Mouse (Mus musculus): ENCODE results near the gene Galntl6. TPM values are rescaled to one million over a fixed set of nuclear protein-coding genes. Genes with fewer than 3 reads are reported as not detected.

Gene Galntl6
- polyA plus RNA-seq, 1 experiment from 2014 or later: 0.06 TPM

GRCm38 (mm10) chr8:57793455-57793854 lies 1119.0 kb downstream of the Galntl6 start:
- Histone ChIP-seq H3K27me3 (replicated peaks; ENCODE audit: insufficient read depth, low read length) (no peaks in the 10 kb centered on the region), H3K9ac (replicated peaks; ENCODE audit: low read depth) (no peak overlapping the region), H3K27ac (ENCODE audit: low read length) (no peak overlapping the region), H3K4me2 (replicated peaks; ENCODE audit: low read depth, low read length) (no peak overlapping the region), H3K4me3 (ENCODE audit: low read depth, low read length) (no peak overlapping the region), H3K9me3 (ENCODE audit: low read length) (no peaks in the 10 kb centered on the region), H3K36me3 (ENCODE audit: insufficient read depth, low read length) (no peaks in the 10 kb centered on the region), H3K4me1 (ENCODE audit: insufficient read depth, low read depth, low read length) (no peaks in the 10 kb centered on the region)
- TF ChIP-seq CTCF (IDR thresholded peaks at IDR 0.05) (0 out of 2 replicates have a peak, but pooled peaks have one; percentile 12), EP300 (IDR thresholded peaks at IDR 0.05) (no peak)
- 52% methylated on average over 4 of the region's 4 CpGs for WGBS
- ATAC-seq (no peak), DNase-seq (ENCODE audit: low spot score) (no peak)

GRCm38 (mm10) chr8:57792246-57792645 lies 1120.2 kb downstream of the Galntl6 start:
- ATAC-seq: no peak
- Histone ChIP-seq H3K9me3 (ENCODE audit: low read length) (no peaks in the 10 kb centered on the region), H3K9ac (replicated peaks; ENCODE audit: low read depth) (no peak overlapping the region), H3K27ac (ENCODE audit: low read length) (no peak overlapping the region), H3K27me3 (replicated peaks; ENCODE audit: insufficient read depth, low read length) (no peaks in the 10 kb centered on the region), H3K4me1 (ENCODE audit: insufficient read depth, low read depth, low read length) (no peaks in the 10 kb centered on the region), H3K4me3 (ENCODE audit: low read depth, low read length) (no peak overlapping the region), H3K4me2 (replicated peaks; ENCODE audit: low read depth, low read length) (no peak overlapping the region), H3K36me3 (ENCODE audit: insufficient read depth, low read length) (no peaks in the 10 kb centered on the region)
- TF ChIP-seq CTCF (IDR thresholded peaks at IDR 0.05) (no peak), EP300 (IDR thresholded peaks at IDR 0.05) (no peak)
- 75% methylated on average over 7 of the region's 7 CpGs for WGBS
- DNase-seq (ENCODE audit: low spot score): no peak

GRCm38 (mm10) chr8:57791309-57791721 lies 1121.1 kb downstream of the Galntl6 start:
- WGBS: 30% methylated on average over 5 of the region's 5 CpGs
- ATAC-seq: no peak; the same call in 1 of the 2 replicates
- H3K27me3 ChIP-seq (replicated peaks; ENCODE audit: insufficient read depth, low read length): no peaks in the 10 kb centered on the region
- H3K4me1 ChIP-seq (ENCODE audit: insufficient read depth, low read depth, low read length): no peaks in the 10 kb centered on the region
- H3K9ac ChIP-seq (replicated peaks; ENCODE audit: low read depth): no peak overlapping the region
- no peak for TF ChIP-seq EP300 (IDR thresholded peaks at IDR 0.05)
- TF ChIP-seq CTCF (IDR thresholded peaks at IDR 0.05): peak; percentile 68
- H3K4me2 ChIP-seq (replicated peaks; ENCODE audit: low read depth, low read length): no peak overlapping the region
- peak; percentile 66 for DNase-seq (ENCODE audit: low spot score)
- no peaks in the 10 kb centered on the region for H3K9me3 ChIP-seq (ENCODE audit: low read length)
- no peaks in the 10 kb centered on the region for H3K36me3 ChIP-seq (ENCODE audit: insufficient read depth, low read length)
- H3K27ac ChIP-seq (ENCODE audit: low read length): no peak overlapping the region
- no peak overlapping the region for H3K4me3 ChIP-seq (ENCODE audit: low read depth, low read length)

GRCm38 (mm10) chr8:57779551-57779950 lies 1132.9 kb downstream of the Galntl6 start:
- Histone ChIP-seq H3K4me3 (ENCODE audit: low read depth, low read length) (no peak overlapping the region), H3K9ac (replicated peaks; ENCODE audit: low read depth) (no peak overlapping the region), H3K27ac (ENCODE audit: low read length) (no peak overlapping the region), H3K27me3 (replicated peaks; ENCODE audit: insufficient read depth, low read length) (no peaks in the 10 kb centered on the region), H3K4me1 (ENCODE audit: insufficient read depth, low read depth, low read length) (no peaks in the 10 kb centered on the region), H3K36me3 (ENCODE audit: insufficient read depth, low read length) (no peaks in the 10 kb centered on the region), H3K9me3 (ENCODE audit: low read length) (no peaks in the 10 kb centered on the region), H3K4me2 (replicated peaks; ENCODE audit: low read depth, low read length) (no peak overlapping the region)
- no peak for TF ChIP-seq CTCF (IDR thresholded peaks at IDR 0.05)
- no peak for TF ChIP-seq EP300 (IDR thresholded peaks at IDR 0.05)
- DNase-seq (ENCODE audit: low spot score) (no peak), ATAC-seq (no peak)
- 63% methylated on average over 7 of the region's 7 CpGs for WGBS

GRCm38 (mm10) chr8:57777988-57778721 lies 1134.3 kb downstream of the Galntl6 start:
- no peak for DNase-seq (ENCODE audit: low spot score)
- ATAC-seq: no peak
- H3K9ac ChIP-seq (replicated peaks; ENCODE audit: low read depth): no peak overlapping the region
- no peaks in the 10 kb centered on the region for H3K9me3 ChIP-seq (ENCODE audit: low read length)
- no peak overlapping the region for H3K4me3 ChIP-seq (ENCODE audit: low read depth, low read length)
- 42% methylated on average over 7 of the region's 7 CpGs for WGBS
- H3K27me3 ChIP-seq (replicated peaks; ENCODE audit: insufficient read depth, low read length): no peaks in the 10 kb centered on the region
- no peak for TF ChIP-seq CTCF (IDR thresholded peaks at IDR 0.05)
- no peak for TF ChIP-seq EP300 (IDR thresholded peaks at IDR 0.05)
- no peaks in the 10 kb centered on the region for H3K36me3 ChIP-seq (ENCODE audit: insufficient read depth, low read length)
- H3K4me1 ChIP-seq (ENCODE audit: insufficient read depth, low read depth, low read length): no peaks in the 10 kb centered on the region
- no peak overlapping the region for H3K4me2 ChIP-seq (replicated peaks; ENCODE audit: low read depth, low read length)
- no peak overlapping the region for H3K27ac ChIP-seq (ENCODE audit: low read length)

- no peak overlapping the region for H3K27ac ChIP-seq (ENCODE audit: low read length)
- WGBS: 32% methylated on average over 7 of the region's 7 CpGs
- no peaks in the 10 kb centered on the region for H3K27me3 ChIP-seq (replicated peaks; ENCODE audit: insufficient read depth, low read length)
- H3K4me3 ChIP-seq (ENCODE audit: low read depth, low read length): no peak overlapping the region
- no peaks in the 10 kb centered on the region for H3K36me3 ChIP-seq (ENCODE audit: insufficient read depth, low read length)
- H3K4me2 ChIP-seq (replicated peaks; ENCODE audit: low read depth, low read length): no peak overlapping the region
- no peak for TF ChIP-seq CTCF (IDR thresholded peaks at IDR 0.05)
- TF ChIP-seq EP300 (IDR thresholded peaks at IDR 0.05): no peak
- no peaks in the 10 kb centered on the region for H3K4me1 ChIP-seq (ENCODE audit: insufficient read depth, low read depth, low read length)
- ATAC-seq (no peak), DNase-seq (ENCODE audit: low spot score) (peak; percentile 32)
- H3K9me3 ChIP-seq (ENCODE audit: low read length): no peaks in the 10 kb centered on the region
- H3K9ac ChIP-seq (replicated peaks; ENCODE audit: low read depth): no peak overlapping the region
Observed at GRCm38 (mm10) chr8:57776723-57777122, 1135.7 kb downstream of the Galntl6 start.

Data from lung, postnatal 0 days (tissue).